Mouse (Mus musculus): ENCODE measurements at regions not wholly inside any gene's neighbourhood (a gene's known extent, or its start where the extent isn't known, plus 50 kb on each side); places are given as distances from the start of the nearest gene placed in this dataset.

GRCm38 (mm10) chr11:45219239-45219638, 602.1 kb downstream of the Ebf1 start:
- Histone ChIP-seq H3K27ac (ENCODE audit: insufficient read depth, low read depth, low read length) (no peak overlapping the region), H3K4me1 (ENCODE audit: control insufficient read depth, insufficient read depth, low read length) (no peaks in the 10 kb centered on the region), H3K4me3 (ENCODE audit: insufficient read depth, low read depth, low read length) (no peak overlapping the region)
- 90% methylated on average over 4 of the region's 4 CpGs for WGBS
- TF ChIP-seq POLR2A (IDR thresholded peaks at IDR 0.05; ENCODE audit: insufficient read depth, low read depth, low read length) = no peak
- no peak for TF ChIP-seq CTCF (IDR thresholded peaks at IDR 0.05; ENCODE audit: insufficient read depth, low read depth, low read length)

- H3K4me1 ChIP-seq (ENCODE audit: control insufficient read depth, insufficient read depth, low read length) = no peaks in the 10 kb centered on the region
- 66% methylated on average over 3 of the region's 3 CpGs for WGBS
- no peak overlapping the region for H3K4me3 ChIP-seq (ENCODE audit: insufficient read depth, low read depth, low read length)
- TF ChIP-seq POLR2A (IDR thresholded peaks at IDR 0.05; ENCODE audit: insufficient read depth, low read depth, low read length) (no peak), CTCF (IDR thresholded peaks at IDR 0.05; ENCODE audit: insufficient read depth, low read depth, low read length) (no peak)
- no peak overlapping the region for H3K27ac ChIP-seq (ENCODE audit: insufficient read depth, low read depth, low read length)
Observed at GRCm38 (mm10) chr11:45222021-45222420, 604.9 kb downstream of the Ebf1 start.

GRCm38 (mm10) chr11:45235476-45236412, 616.1 kb upstream of the Clint1 start:
- H3K27ac ChIP-seq (ENCODE audit: insufficient read depth, low read depth, low read length) = no peak overlapping the region
- 89% methylated on average over 6 of the region's 6 CpGs for WGBS
- H3K4me3 ChIP-seq (ENCODE audit: insufficient read depth, low read depth, low read length) = no peak overlapping the region
- no peaks in the 10 kb centered on the region for H3K4me1 ChIP-seq (ENCODE audit: control insufficient read depth, insufficient read depth, low read length)
- no peak for TF ChIP-seq CTCF (IDR thresholded peaks at IDR 0.05; ENCODE audit: insufficient read depth, low read depth, low read length)

GRCm38 (mm10) chr11:45237056-45237455, 614.8 kb upstream of the Clint1 start:
- no peak overlapping the region for H3K4me3 ChIP-seq (ENCODE audit: insufficient read depth, low read depth, low read length)
- no peak overlapping the region for H3K27ac ChIP-seq (ENCODE audit: insufficient read depth, low read depth, low read length)
- TF ChIP-seq POLR2A (IDR thresholded peaks at IDR 0.05; ENCODE audit: insufficient read depth, low read depth, low read length) (no peak), CTCF (IDR thresholded peaks at IDR 0.05; ENCODE audit: insufficient read depth, low read depth, low read length) (no peak)
- 77% methylated on average over 4 of the region's 4 CpGs for WGBS
- H3K4me1 ChIP-seq (ENCODE audit: control insufficient read depth, insufficient read depth, low read length) = no peaks in the 10 kb centered on the region

- WGBS = 54% methylated on average over 5 of the region's 5 CpGs
- Histone ChIP-seq H3K4me1 (ENCODE audit: control insufficient read depth, insufficient read depth, low read length) (no peaks in the 10 kb centered on the region), H3K27ac (ENCODE audit: insufficient read depth, low read depth, low read length) (no peak overlapping the region), H3K4me3 (ENCODE audit: insufficient read depth, low read depth, low read length) (no peak overlapping the region)
- TF ChIP-seq POLR2A (IDR thresholded peaks at IDR 0.05; ENCODE audit: insufficient read depth, low read depth, low read length) (no peak), CTCF (IDR thresholded peaks at IDR 0.05; ENCODE audit: insufficient read depth, low read depth, low read length) (no peak)
Observed at GRCm38 (mm10) chr11:45239044-45239443, 612.8 kb upstream of the Clint1 start.

- 82% methylated on average over 3 of the region's 3 CpGs for WGBS
- H3K4me3 ChIP-seq (ENCODE audit: insufficient read depth, low read depth, low read length) = no peak overlapping the region
- no peak for TF ChIP-seq CTCF (IDR thresholded peaks at IDR 0.05; ENCODE audit: insufficient read depth, low read depth, low read length)
- H3K4me1 ChIP-seq (ENCODE audit: control insufficient read depth, insufficient read depth, low read length) = no peaks in the 10 kb centered on the region
- no peak overlapping the region for H3K27ac ChIP-seq (ENCODE audit: insufficient read depth, low read depth, low read length)
Observed at GRCm38 (mm10) chr11:45240419-45240818, 611.4 kb upstream of the Clint1 start.

- Histone ChIP-seq H3K4me1 (ENCODE audit: control insufficient read depth, insufficient read depth, low read length) (no peaks in the 10 kb centered on the region), H3K4me3 (ENCODE audit: insufficient read depth, low read depth, low read length) (no peak overlapping the region), H3K27ac (ENCODE audit: insufficient read depth, low read depth, low read length) (no peak overlapping the region)
- TF ChIP-seq CTCF (IDR thresholded peaks at IDR 0.05; ENCODE audit: insufficient read depth, low read depth, low read length) = no peak
- TF ChIP-seq POLR2A (IDR thresholded peaks at IDR 0.05; ENCODE audit: insufficient read depth, low read depth, low read length) = no peak
- 76% methylated on average over 10 of the region's 10 CpGs for WGBS
Observed at GRCm38 (mm10) chr11:45241671-45242070, 610.2 kb upstream of the Clint1 start.

- TF ChIP-seq CTCF (IDR thresholded peaks at IDR 0.05; ENCODE audit: insufficient read depth, low read depth, low read length) = no peak
- no peak for TF ChIP-seq POLR2A (IDR thresholded peaks at IDR 0.05; ENCODE audit: insufficient read depth, low read depth, low read length)
- no peak overlapping the region for H3K27ac ChIP-seq (ENCODE audit: insufficient read depth, low read depth, low read length)
- H3K4me3 ChIP-seq (ENCODE audit: insufficient read depth, low read depth, low read length) = no peak overlapping the region
- no peaks in the 10 kb centered on the region for H3K4me1 ChIP-seq (ENCODE audit: control insufficient read depth, insufficient read depth, low read length)
- WGBS = 83% methylated on average over 2 of the region's 2 CpGs
Observed at GRCm38 (mm10) chr11:45244796-45245195, 607.1 kb upstream of the Clint1 start.

- TF ChIP-seq POLR2A (IDR thresholded peaks at IDR 0.05; ENCODE audit: insufficient read depth, low read depth, low read length) (no peak), CTCF (IDR thresholded peaks at IDR 0.05; ENCODE audit: insufficient read depth, low read depth, low read length) (no peak)
- Histone ChIP-seq H3K4me3 (ENCODE audit: insufficient read depth, low read depth, low read length) (no peak overlapping the region), H3K4me1 (ENCODE audit: control insufficient read depth, insufficient read depth, low read length) (no peaks in the 10 kb centered on the region)
Observed at GRCm38 (mm10) chr11:45256019-45256418, 595.8 kb upstream of the Clint1 start.

More at GRCm38 (mm10) chr11:45256019-45256418, 595.8 kb upstream of the Clint1 start:
- H3K27ac ChIP-seq (ENCODE audit: insufficient read depth, low read depth, low read length) = no peak overlapping the region
